Mouse (Mus musculus): ENCODE measurements at regions not wholly inside any gene's neighbourhood (a gene's known extent, or its start where the extent isn't known, plus 50 kb on each side); places are given as distances from the start of the nearest gene placed in this dataset.

GRCm38 (mm10) chr8:100796628-100797027 is 1380.4 kb upstream of the Cdh8 start:
- no peak for DNase-seq

- no peak for DNase-seq
Observed at GRCm38 (mm10) chr8:100793951-100794350, 1377.7 kb upstream of the Cdh8 start.

- no peak for DNase-seq
Observed at GRCm38 (mm10) chr8:100790592-100791141, 1374.4 kb upstream of the Cdh8 start.

- no peak for DNase-seq
Observed at GRCm38 (mm10) chr8:100788132-100788531, 1371.9 kb upstream of the Cdh8 start.

DNA sequence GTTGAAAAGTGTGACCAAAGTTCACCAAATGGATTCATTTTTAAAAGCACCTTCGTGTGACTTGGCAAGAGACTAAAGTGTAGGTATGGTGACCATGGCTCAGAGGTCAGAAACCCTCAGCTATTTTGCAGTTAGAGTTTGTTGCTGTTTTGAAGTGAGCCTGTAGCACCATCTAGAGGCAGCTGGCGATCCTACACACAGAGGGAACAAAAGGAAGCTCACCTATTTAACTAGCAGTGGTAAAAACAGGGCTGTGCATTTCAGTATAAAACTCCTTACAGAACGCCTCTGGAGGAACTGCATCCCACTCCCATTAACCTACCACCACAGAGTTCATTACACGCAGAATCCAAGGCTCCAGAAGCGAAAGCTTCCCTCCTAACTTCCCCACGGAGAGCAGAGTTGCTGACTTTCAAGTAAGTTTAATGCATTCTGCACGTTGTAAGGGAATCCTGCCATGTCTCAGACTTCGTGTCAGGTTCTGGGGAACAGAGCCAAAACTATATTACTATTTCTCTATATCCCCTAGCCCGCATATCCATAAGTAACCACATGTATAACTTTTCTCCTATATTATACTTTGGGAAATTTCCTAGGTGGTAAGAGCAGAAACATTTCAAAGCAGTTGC is 1356.6 kb upstream of the Cdh8 start:
- peak; percentile 79 to 81 for DNase-seq

GRCm38 (mm10) chr8:100769617-100770016 is 1353.3 kb upstream of the Cdh8 start:
- no peak for DNase-seq

DNA sequence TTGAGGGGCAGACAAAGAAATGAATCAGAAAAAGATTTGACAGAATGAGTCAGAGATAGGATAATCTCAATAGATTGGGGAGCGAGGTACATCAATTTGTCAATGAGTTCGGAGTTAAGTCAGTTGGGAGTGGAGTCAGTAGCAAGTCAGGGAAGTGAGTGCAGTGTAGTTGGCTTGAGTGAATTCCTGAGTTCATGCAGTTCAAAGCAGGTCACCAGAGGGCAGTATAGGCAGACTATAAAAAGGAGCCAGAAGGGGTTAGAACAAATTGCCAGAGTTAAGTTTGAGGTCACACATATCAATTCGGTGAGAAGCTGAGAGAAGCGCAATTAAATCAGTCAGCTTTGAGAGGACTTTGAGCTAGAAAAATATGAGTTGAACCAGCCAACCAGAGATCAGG is 1317.7 kb upstream of the Cdh8 start:
- DNase-seq: peak in 1 of 2 experiments; percentile 5

DNA sequence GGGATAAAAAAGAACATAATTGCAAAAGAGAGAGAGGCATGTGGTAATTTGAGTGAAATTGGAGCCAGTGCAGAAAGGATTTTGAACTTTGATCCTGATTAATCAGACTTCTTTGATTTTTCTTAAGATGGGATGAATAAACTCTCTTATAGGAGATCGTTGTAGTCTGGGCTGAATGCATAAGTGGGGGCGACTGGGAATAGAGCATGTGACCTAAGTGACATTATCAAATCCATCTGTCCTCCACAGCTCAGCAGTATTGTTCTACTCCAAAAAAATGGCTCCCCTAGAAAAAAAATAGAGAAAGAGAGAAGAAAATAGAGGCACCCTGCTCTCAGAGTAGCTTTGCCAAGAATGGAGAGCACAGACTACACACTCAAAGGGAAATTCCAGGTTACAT is 1286.1 kb upstream of the Cdh8 start:
- no peak for DNase-seq

GRCm38 (mm10) chr8:100695043-100695442 is 1278.8 kb upstream of the Cdh8 start:
- DNase-seq: no peak

DNA sequence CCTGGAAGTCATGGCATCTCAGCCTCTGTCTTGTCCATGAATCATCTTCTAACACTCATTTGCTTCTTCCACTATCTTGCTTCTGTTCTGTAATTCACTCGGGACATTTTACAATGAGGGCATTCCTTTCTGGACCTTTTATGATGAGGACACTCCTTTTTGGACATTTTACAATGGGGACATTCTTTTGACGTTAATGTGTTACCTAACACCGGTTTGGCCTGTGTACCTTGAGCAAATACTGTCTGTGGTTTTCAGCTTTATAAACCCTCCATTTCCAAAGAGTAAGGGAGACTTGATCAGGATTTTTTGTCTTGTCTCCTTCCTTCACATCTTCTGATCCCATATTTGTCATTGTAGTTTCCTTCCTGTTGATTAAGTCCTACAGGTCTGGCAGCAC is 1262.3 kb upstream of the Cdh8 start:
- no peak for DNase-seq
